Mouse (Mus musculus) intestine, postnatal 0 days (tissue): ENCODE data around the gene Dnhd1. TPM values are rescaled to one million over a fixed set of nuclear protein-coding genes. Genes with fewer than 3 reads are reported as not detected.

Experiments
- ATAC-seq: fragments of 200-750 bp; cut with Nextera tagmentation; 2 replicates; pipeline ENCODE4 v1.8.0; 2017; ENCODE audit warnings: mild to moderate bottlenecking, moderate TSS enrichment, moderate library complexity
- H3K27ac ChIP-seq: fragments of 300-500 bp; sonication (generic); 2 replicates; pipeline ENCODE4 v1.5.1; 2014; ENCODE audit warnings: mild to moderate bottlenecking, low read depth, low read length, moderate library complexity
- H3K27me3 ChIP-seq: fragments of 300-500 bp; sonication (generic); replicated peaks from 2 replicates; pipeline ENCODE4 v1.6.1; 2014; ENCODE audit warnings: low read length, mixed read lengths; ENCODE audit not compliant: control insufficient read depth, insufficient read depth
- H3K36me3 ChIP-seq: fragments of 300-500 bp; sonication (generic); 2 replicates; pipeline ENCODE4 v1.6.1; 2014; ENCODE audit warnings: mild to moderate bottlenecking, moderate library complexity; ENCODE audit not compliant: control insufficient read depth, insufficient read depth
- H3K4me1 ChIP-seq: fragments of 300-500 bp; sonication (generic); replicated peaks from 2 replicates; pipeline ENCODE4 v1.6.1; 2014; ENCODE audit warnings: antibody characterized with exemption, low read length, mixed read lengths; ENCODE audit not compliant: control insufficient read depth, insufficient read depth
- H3K4me2 ChIP-seq: fragments of 300-500 bp; sonication (generic); replicated peaks from 2 replicates; pipeline ENCODE4 v1.6.1; 2014; ENCODE audit warnings: low read depth, mild to moderate bottlenecking, moderate library complexity
- H3K4me3 ChIP-seq: fragments of 300-500 bp; sonication (generic); 2 replicates; pipeline ENCODE4 v1.5.1; 2014; ENCODE audit warnings: low read depth, low read length
- H3K9ac ChIP-seq: fragments of 300-500 bp; sonication (generic); 2 replicates; pipeline ENCODE4 v1.6.1; 2014; ENCODE audit warnings: mild to moderate bottlenecking, low read depth, low read length
- H3K9me3 ChIP-seq: fragments of 300-500 bp; sonication (generic); 2 replicates; pipeline ENCODE4 v1.6.1; 2016; ENCODE audit warnings: mixed run types; ENCODE audit not compliant: control insufficient read depth
- CTCF ChIP-seq: sonication (generic); IDR thresholded peaks from 2 replicates; pipeline ENCODE4 v1.5.1; 2016; ENCODE audit warnings: low read depth, mild to moderate bottlenecking, control low read depth, antibody characterized with exemption, moderate library complexity
- WGBS: fragments of 180-500 bp; shearing (Covaris S2); extraction: QIAGEN DNeasy Blood & Tissue Kit; methylation state at CpG from one replicate; pipeline ENCODE4 v1.1.7; 2014; 5-methylcytosine and 5-hydroxymethylcytosine counted together
- polyA plus RNA-seq: library from polyadenylated mRNA; unstranded; fragments of >200 nt; fragmentation: Nextera tagmentation; extraction: Ambion mirVana; gene quantifications from 2 replicates; pipeline ENCODE4 v1.2.1, GENCODE M21; 2015

Dnhd1 gene
- polyA plus RNA-seq, 1 experiment from 2014 or later, result 0.09 TPM

DNA sequence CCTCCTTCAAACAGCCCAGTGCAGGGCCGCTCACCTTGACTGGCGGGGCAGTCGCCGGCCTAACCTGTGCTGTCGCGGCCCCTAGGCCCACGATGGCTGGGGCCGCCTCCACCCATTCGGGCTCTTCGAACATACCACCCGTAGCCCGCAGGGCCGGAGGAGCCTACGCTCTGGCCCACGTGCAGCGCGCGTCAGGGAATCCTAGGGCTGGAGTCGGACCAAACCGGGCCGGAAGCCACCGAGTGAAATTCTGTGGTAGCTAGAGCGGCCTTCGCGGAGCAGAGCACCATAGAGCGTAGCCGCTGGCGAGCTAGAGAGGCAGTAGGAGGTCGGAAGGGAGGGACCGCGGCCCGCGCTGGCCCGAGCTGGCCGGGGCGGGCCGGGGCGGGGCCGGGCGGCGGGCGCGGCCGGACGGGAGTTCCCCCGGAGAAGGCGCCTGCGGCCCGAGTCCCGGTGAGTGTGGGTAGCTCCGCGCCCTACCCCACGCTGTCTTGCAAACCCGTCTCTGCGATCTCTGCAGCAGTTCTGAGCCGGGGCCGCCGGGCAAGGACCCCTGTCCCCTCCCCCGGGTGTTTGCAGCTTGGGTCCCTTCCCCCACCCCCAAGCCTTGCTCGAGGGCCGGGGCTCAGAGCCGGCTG is 85.8 kb downstream of the Dnhd1 start, which contains the start of gene Ilk:
Ilk (plus strand) TSS at position 329 of the 638 bp plus-strand sequence.
- under 1% methylated on average over 59 of the region's 62 CpGs for WGBS
- peak within 1 kb of the TSS; percentile 89 for H3K9ac ChIP-seq
- peaks cover 46% of the 10 kb centered on the region for H3K36me3 ChIP-seq
- H3K4me2 ChIP-seq, result peak within 1 kb of the TSS; percentile 92
- no peaks in the 10 kb centered on the region for H3K4me1 ChIP-seq
- H3K9me3 ChIP-seq, result no peaks in the 10 kb centered on the region
- peak within 1 kb of the TSS; percentile 93 for H3K4me3 ChIP-seq
- peak within 1 kb of the TSS; percentile 87 for H3K27ac ChIP-seq
- ATAC-seq, result peak; percentile 99
- TF ChIP-seq CTCF, result no peak
- H3K27me3 ChIP-seq, result no peaks in the 10 kb centered on the region

DNA sequence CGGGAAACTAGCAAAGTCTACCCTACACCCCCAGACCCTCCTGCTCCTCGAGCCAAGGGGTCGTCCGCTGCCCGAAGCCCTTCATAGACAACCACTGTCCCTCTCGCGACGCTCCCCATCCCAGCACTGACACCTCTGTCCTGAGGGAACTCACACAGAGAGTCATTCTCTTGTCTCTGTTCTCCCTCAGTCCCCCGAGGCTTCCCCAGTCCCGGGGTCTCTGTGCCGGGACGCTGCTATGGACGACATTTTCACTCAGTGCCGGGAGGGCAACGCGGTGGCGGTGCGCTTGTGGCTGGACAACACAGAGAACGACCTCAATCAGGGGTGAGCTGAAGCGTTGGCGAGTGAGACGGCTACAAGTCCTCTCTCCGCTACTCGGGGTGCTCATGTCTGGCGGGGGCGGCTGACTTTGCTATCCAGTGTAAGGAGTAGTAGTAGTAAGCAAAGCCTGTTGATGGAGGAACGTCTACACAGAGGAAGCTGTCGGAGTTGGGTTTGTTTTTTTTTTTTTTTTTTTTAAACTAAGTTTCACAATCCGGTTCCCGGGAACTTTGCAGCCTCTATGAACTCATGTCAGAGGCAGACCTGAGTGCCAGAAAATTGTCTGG is 86.4 kb downstream of the Dnhd1 start, which contains the start of gene Rrp8:
Rrp8 (minus strand) TSS at position 475 of the 611 bp plus-strand sequence.
- TF ChIP-seq CTCF, result no peak
- Histone ChIP-seq H3K4me2 (peak within 1 kb of the TSS; percentile 92), H3K4me1 (no peaks in the 10 kb centered on the region), H3K9me3 (no peaks in the 10 kb centered on the region), H3K4me3 (peak within 1 kb of the TSS; percentile 93), H3K9ac (peak within 1 kb of the TSS; percentile 89), H3K27ac (peak within 1 kb of the TSS; percentile 87), H3K27me3 (no peaks in the 10 kb centered on the region), H3K36me3 (peaks cover 46% of the 10 kb centered on the region)
- peak; percentile 24 for ATAC-seq
- WGBS, result 0% methylated on average over 30 of the region's 30 CpGs

DNA sequence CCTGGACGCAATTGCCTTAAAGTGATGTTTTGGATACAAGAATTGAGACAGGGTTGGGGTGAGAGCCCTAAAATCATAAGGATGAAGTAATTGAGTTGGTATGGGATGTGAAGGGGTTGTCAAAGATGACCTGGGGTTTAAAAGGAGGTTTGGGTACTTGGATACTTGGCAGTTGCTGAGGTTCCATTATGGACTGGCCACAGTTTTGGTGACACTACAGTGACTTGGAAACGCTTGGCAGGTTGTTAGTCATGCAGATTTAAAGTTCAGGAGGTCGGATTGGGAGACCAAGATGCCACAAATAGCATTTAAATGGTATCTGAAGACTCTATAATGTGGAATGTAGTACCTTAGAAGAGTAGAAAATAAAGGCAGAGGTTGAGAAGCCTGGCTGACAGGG is 87.0 kb downstream of the Dnhd1 start:
- Histone ChIP-seq H3K27me3 (no peaks in the 10 kb centered on the region), H3K4me1 (no peaks in the 10 kb centered on the region), H3K4me3 (peak overlapping the region; percentile 93), H3K36me3 (peaks cover 47% of the 10 kb centered on the region), H3K9ac (peak overlapping the region; percentile 89), H3K27ac (0 out of 2 replicates have a peak overlapping the region, but pooled peaks have one; percentile 17), H3K4me2 (peak overlapping the region; percentile 92), H3K9me3 (no peaks in the 10 kb centered on the region)
- no peak for ATAC-seq
- TF ChIP-seq CTCF, result no peak
- 26% methylated on average over 3 of the region's 3 CpGs for WGBS

DNA sequence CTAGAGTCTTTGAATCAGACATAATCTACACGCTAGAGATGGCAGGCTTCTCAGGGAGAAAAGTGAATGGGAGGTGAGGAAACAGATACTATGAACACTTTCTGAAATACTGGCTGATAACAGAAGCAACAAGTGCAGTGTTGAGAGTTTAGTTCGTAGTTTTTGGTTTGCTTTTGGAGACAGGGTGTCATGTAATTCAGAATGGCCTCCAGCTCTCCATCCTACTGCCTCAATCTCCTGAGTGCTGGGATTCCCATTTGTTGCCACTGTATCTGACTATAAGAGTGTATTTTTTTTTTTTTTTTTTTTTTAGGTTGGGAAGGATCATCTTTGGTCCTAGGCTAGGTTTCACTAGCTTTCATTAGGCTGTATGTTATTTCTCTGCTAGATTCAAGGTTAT is 87.7 kb downstream of the Dnhd1 start:
- ATAC-seq, result no peak
- no peaks in the 10 kb centered on the region for H3K4me1 ChIP-seq
- H3K9me3 ChIP-seq, result no peaks in the 10 kb centered on the region
- 51% methylated on average over 2 of the region's 2 CpGs for WGBS
- no peaks in the 10 kb centered on the region for H3K27me3 ChIP-seq
- peak overlapping the region; percentile 93 for H3K4me3 ChIP-seq
- peaks cover 41% of the 10 kb centered on the region for H3K36me3 ChIP-seq
- H3K27ac ChIP-seq, result peak overlapping the region; percentile 78
- peak overlapping the region; percentile 43; the same call in 1 of the 2 replicates for H3K9ac ChIP-seq
- H3K4me2 ChIP-seq, result peak overlapping the region; percentile 92
- TF ChIP-seq CTCF, result no peak

DNA sequence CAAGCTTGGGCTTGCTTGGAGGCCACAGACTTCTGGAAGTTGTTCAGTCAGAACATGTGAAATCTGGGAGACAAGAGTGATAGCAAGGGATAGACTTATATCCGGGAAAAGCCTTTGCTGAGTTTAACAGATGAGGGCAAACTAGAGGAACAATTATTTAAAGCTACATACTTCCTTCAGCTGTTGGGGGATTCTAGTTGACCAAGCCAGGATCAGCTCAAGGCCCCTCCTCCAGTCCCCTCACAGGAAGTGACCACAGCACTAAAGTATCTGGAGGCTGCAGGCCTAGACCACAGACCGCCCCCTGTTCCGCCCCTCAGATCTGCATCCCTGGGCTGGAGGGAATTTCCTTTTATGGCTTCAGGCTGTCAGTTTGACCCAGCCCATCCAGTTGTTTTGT is 88.3 kb downstream of the Dnhd1 start:
- no peaks in the 10 kb centered on the region for H3K4me1 ChIP-seq
- peaks cover 35% of the 10 kb centered on the region for H3K36me3 ChIP-seq
- H3K9me3 ChIP-seq, result no peaks in the 10 kb centered on the region
- H3K4me2 ChIP-seq, result peak overlapping the region; percentile 92
- peak overlapping the region; percentile 78 for H3K27ac ChIP-seq
- no peak; the same call in 1 of the 2 replicates for TF ChIP-seq CTCF
- peak overlapping the region; percentile 43; the same call in 1 of the 2 replicates for H3K9ac ChIP-seq
- H3K4me3 ChIP-seq, result peak overlapping the region; percentile 93
- ATAC-seq, result no peak
- 32% methylated on average over 3 of the region's 3 CpGs for WGBS
- H3K27me3 ChIP-seq, result no peaks in the 10 kb centered on the region

DNA sequence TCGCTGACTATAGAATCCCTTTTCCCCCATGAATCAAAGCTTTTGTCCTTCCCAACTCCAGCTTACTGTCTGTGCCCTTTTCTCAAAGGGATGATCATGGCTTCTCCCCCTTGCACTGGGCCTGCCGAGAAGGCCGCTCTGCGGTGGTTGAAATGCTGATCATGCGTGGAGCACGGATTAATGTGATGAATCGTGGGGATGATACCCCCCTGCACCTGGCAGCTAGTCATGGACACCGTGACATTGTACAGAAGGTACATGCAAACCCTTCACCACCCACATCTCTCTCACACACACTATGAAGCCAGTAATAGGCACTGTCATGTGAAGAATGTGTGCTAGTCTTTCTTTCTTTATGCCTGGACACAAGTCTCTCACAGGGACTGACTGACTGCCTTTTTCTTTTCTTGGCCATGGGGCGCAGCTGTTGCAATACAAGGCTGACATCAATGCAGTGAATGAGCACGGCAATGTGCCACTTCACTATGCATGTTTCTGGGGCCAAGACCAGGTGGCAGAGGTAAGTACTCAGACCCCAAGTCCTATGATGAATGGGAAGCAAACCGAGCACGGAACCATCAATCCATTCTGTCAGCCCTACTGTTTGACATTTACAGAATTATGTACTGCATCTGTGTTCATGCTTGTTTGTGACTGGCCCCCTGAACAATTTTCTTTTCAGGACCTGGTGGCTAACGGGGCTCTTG is 89.6 kb downstream of the Dnhd1 start:
- Histone ChIP-seq H3K4me2 (no peak overlapping the region), H3K27ac (no peak overlapping the region), H3K9me3 (no peaks in the 10 kb centered on the region), H3K4me3 (no peak overlapping the region), H3K4me1 (no peaks in the 10 kb centered on the region), H3K36me3 (peaks cover 29% of the 10 kb centered on the region), H3K9ac (no peak overlapping the region), H3K27me3 (no peaks in the 10 kb centered on the region)
- no peak for TF ChIP-seq CTCF
- WGBS, result 87% methylated on average over 13 of the region's 13 CpGs
- ATAC-seq, result no peak
